Mouse (Mus musculus) heart, postnatal 0 days (tissue): ENCODE results near the gene Sltm.

Experiments used
- CTCF ChIP-seq: IDR thresholded peaks from 2 replicates; pipeline ENCODE4 v1.5.1; 2016; ENCODE audit warnings: antibody characterized with exemption, control low read depth, low read depth
- EP300 ChIP-seq: IDR thresholded peaks from 2 replicates; pipeline ENCODE4 v1.6.1; 2016; ENCODE audit warnings: antibody characterized with exemption, low read depth

DNA sequence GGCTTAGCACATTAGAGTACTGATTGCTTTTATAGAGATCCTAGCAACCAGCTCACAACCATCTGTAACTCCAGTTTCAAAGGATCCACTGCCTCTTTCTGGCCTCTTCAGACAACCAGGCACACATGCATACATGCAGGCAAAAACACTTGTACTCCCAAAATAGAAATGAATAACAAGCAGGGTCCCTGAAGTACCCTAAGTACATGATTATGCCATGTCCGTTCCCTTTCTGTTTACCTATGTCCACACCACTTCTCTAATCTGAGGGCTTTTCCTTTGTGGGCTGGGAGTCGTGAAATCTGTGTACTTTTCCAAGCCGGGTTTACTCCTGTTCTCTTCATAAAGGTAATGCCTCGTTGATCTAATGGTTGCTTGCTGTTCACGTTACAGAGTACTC, 25.1 kb downstream of the Sltm start:
- no peak for TF ChIP-seq CTCF
- TF ChIP-seq EP300: no peak; the same call in 1 of the 2 replicates
